Mouse (Mus musculus): ENCODE measurements at regions not wholly inside any gene's neighbourhood (a gene's known extent, or its start where the extent isn't known, plus 50 kb on each side); places are given as distances from the start of the nearest gene placed in this dataset.

- no peak overlapping the region for H3K27ac ChIP-seq (ENCODE audit: insufficient read depth, low read length)
- H3K27me3 ChIP-seq (ENCODE audit: control insufficient read depth, insufficient read depth, low read length), result no peaks in the 10 kb centered on the region
- H3K36me3 ChIP-seq (ENCODE audit: control insufficient read depth, insufficient read depth, low read length), result no peaks in the 10 kb centered on the region
- WGBS, result 89% methylated on average over 1 of the region's 1 CpGs
- DNase-seq (ENCODE audit: low read depth in 1 of 2, low spot score in 2 of 2), result no peak
- H3K4me1 ChIP-seq (ENCODE audit: control insufficient read depth, insufficient read depth, insufficient read length), result no peaks in the 10 kb centered on the region
- no peak overlapping the region for H3K4me3 ChIP-seq (ENCODE audit: extremely low read depth, insufficient read depth, insufficient read length)
- no peak for TF ChIP-seq POLR2A (IDR thresholded peaks at IDR 0.05; ENCODE audit: low read depth, low read length)
- TF ChIP-seq CTCF (IDR thresholded peaks at IDR 0.05; ENCODE audit: extremely low read depth, insufficient read depth, insufficient read length, insufficient replicate concordance), result no peak
Observed at GRCm38 (mm10) chr12:35863141-35863540, 62.3 kb upstream of the Agr3 start.

GRCm38 (mm10) chr12:35853159-35853558 is 72.3 kb upstream of the Agr3 start:
- H3K27me3 ChIP-seq (ENCODE audit: control insufficient read depth, insufficient read depth, low read length), result no peaks in the 10 kb centered on the region
- no peak overlapping the region for H3K27ac ChIP-seq (ENCODE audit: insufficient read depth, low read length)
- no peaks in the 10 kb centered on the region for H3K36me3 ChIP-seq (ENCODE audit: control insufficient read depth, insufficient read depth, low read length)
- no peak overlapping the region for H3K4me3 ChIP-seq (ENCODE audit: extremely low read depth, insufficient read depth, insufficient read length)
- 92% methylated on average over 4 of the region's 4 CpGs for WGBS
- H3K4me1 ChIP-seq (ENCODE audit: control insufficient read depth, insufficient read depth, insufficient read length), result no peaks in the 10 kb centered on the region
- TF ChIP-seq POLR2A (IDR thresholded peaks at IDR 0.05; ENCODE audit: low read depth, low read length), result no peak
- TF ChIP-seq CTCF (IDR thresholded peaks at IDR 0.05; ENCODE audit: extremely low read depth, insufficient read depth, insufficient read length, insufficient replicate concordance), result no peak
- no peak for DNase-seq (ENCODE audit: low read depth in 1 of 2, low spot score in 2 of 2)

DNA sequence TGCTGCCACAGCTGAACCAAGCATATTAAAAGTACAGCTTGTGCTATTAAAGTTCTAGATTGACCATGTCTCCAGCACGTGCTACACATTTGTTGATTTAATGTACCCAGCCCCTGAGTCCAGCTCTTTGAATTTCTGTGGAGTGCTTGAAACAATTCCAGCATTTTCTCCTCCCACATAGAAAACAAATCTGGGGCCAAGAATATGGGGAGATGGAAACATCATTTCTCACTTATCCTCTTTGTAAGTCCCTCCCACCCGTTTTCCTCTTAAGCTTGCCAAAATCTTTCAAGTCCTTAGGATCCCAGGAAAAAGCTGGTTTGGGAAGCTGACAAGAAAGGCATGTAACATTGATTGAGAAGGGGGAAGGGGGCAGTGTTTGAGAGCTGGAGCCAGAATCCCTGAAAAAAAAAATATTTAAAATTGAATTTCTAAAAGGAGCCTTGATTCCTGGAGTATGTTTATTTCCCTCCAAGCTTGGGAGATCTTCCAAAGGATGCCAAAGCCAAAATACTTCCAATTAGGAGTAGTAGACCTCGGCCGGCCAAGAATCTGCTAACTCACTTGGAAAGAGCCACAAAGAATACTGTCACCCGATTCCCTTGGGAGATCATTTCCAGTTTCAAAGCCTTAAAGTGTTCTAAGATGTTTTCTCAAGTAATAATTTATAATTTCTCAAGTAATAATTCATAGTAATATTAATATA is 78.4 kb upstream of the Agr3 start:
- H3K27me3 ChIP-seq (ENCODE audit: control insufficient read depth, insufficient read depth, low read length), result no peaks in the 10 kb centered on the region
- WGBS, result 88% methylated on average over 5 of the region's 5 CpGs

DNA sequence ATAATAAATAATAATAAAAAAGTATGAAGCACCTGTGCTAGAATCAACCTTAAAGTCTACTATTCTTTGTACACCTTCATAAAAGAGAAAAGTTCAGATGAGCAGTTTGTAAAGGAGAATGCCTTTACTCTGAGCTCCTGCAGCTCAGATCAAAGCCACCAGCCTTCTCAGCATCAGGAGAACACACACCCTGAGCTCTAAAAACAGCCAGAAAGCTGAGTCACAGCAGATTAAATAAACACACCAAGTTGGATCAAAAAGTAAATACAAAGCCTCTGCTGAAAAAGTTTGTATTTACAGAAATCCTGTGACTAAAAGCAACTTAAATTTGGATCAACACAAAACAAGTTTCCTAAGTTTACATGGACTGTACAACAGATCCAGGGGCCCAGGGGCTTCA is 88.5 kb upstream of the Agr3 start:
- Histone ChIP-seq H3K27ac (ENCODE audit: insufficient read depth, low read length) (no peak overlapping the region), H3K27me3 (ENCODE audit: control insufficient read depth, insufficient read depth, low read length) (no peaks in the 10 kb centered on the region), H3K36me3 (ENCODE audit: control insufficient read depth, insufficient read depth, low read length) (no peaks in the 10 kb centered on the region), H3K4me1 (ENCODE audit: control insufficient read depth, insufficient read depth, insufficient read length) (no peaks in the 10 kb centered on the region), H3K4me3 (ENCODE audit: extremely low read depth, insufficient read depth, insufficient read length) (no peak overlapping the region)
- no peak for DNase-seq (ENCODE audit: low read depth in 1 of 2, low spot score in 2 of 2)
- TF ChIP-seq POLR2A (IDR thresholded peaks at IDR 0.05; ENCODE audit: low read depth, low read length) (no peak), CTCF (IDR thresholded peaks at IDR 0.05; ENCODE audit: extremely low read depth, insufficient read depth, insufficient read length, insufficient replicate concordance) (no peak)

More for the DNA sequence above, 78.4 kb upstream of the Agr3 start:
- no peaks in the 10 kb centered on the region for H3K4me1 ChIP-seq (ENCODE audit: control insufficient read depth, insufficient read depth, insufficient read length)
- no peak for DNase-seq (ENCODE audit: low read depth in 1 of 2, low spot score in 2 of 2)
- TF ChIP-seq CTCF (IDR thresholded peaks at IDR 0.05; ENCODE audit: extremely low read depth, insufficient read depth, insufficient read length, insufficient replicate concordance) (no peak), POLR2A (IDR thresholded peaks at IDR 0.05; ENCODE audit: low read depth, low read length) (no peak)
- H3K4me3 ChIP-seq (ENCODE audit: extremely low read depth, insufficient read depth, insufficient read length), result no peak overlapping the region
- H3K36me3 ChIP-seq (ENCODE audit: control insufficient read depth, insufficient read depth, low read length), result no peaks in the 10 kb centered on the region
- H3K27ac ChIP-seq (ENCODE audit: insufficient read depth, low read length), result no peak overlapping the region

DNA sequence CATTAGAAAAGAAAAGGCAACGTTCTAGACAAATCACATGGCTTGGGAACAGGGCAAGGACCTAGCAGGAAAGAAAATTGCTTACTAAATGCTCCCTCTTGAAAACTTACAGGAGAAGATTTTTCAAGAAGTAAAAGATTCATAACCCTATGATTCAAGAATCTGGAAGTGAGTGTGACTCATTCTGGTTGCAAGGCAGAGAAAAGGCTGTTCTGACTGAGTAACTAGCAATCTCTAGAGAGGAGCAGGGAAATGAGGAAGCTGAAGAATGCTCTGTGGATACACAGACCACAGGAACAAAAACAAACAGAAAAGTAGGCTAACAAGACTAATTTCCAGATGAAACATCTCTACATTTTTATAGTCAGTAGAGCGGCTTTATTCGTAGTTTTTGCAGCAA is 92.1 kb upstream of the Agr3 start:
- no peak for DNase-seq (ENCODE audit: low read depth in 1 of 2, low spot score in 2 of 2)
- H3K4me1 ChIP-seq (ENCODE audit: control insufficient read depth, insufficient read depth, insufficient read length), result no peaks in the 10 kb centered on the region
- WGBS, result 72% methylated on average over 3 of the region's 3 CpGs
- no peaks in the 10 kb centered on the region for H3K36me3 ChIP-seq (ENCODE audit: control insufficient read depth, insufficient read depth, low read length)
- no peak overlapping the region for H3K27ac ChIP-seq (ENCODE audit: insufficient read depth, low read length)
- no peaks in the 10 kb centered on the region for H3K27me3 ChIP-seq (ENCODE audit: control insufficient read depth, insufficient read depth, low read length)
- no peak for TF ChIP-seq POLR2A (IDR thresholded peaks at IDR 0.05; ENCODE audit: low read depth, low read length)
- TF ChIP-seq CTCF (IDR thresholded peaks at IDR 0.05; ENCODE audit: extremely low read depth, insufficient read depth, insufficient read length, insufficient replicate concordance), result no peak
- H3K4me3 ChIP-seq (ENCODE audit: extremely low read depth, insufficient read depth, insufficient read length), result no peak overlapping the region

DNA sequence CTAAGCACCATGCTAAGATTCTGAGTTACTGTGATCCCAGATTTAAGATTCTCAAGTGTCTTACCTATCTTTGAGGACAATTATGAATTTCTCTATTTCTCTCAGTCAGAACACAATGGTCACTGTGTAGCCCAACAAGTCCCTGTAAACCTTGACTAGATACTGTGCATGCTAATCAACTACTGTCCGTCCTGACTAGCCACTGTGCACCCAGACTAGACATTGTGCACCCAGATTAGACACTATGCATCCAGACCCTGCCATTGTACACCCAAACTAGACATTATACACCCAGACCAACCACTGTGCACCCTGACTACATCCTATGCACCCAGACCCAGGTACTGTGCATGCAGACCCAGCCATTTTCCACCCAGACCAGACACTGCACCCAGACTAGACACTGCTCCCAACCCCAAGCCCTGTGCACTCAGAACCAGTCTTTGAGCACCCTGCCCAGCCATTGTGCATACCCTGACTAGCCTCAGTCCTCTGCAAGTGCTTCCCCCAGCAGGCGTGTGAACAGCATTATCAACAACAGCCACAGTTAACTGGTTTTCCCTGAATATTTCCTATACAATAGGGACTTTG is 93.4 kb upstream of the Agr3 start:
- no peak for DNase-seq (ENCODE audit: low read depth in 1 of 2, low spot score in 2 of 2)
- TF ChIP-seq POLR2A (IDR thresholded peaks at IDR 0.05; ENCODE audit: low read depth, low read length), result no peak
- no peak for TF ChIP-seq CTCF (IDR thresholded peaks at IDR 0.05; ENCODE audit: extremely low read depth, insufficient read depth, insufficient read length, insufficient replicate concordance)
- Histone ChIP-seq H3K4me3 (ENCODE audit: extremely low read depth, insufficient read depth, insufficient read length) (no peak overlapping the region), H3K27ac (ENCODE audit: insufficient read depth, low read length) (no peak overlapping the region), H3K36me3 (ENCODE audit: control insufficient read depth, insufficient read depth, low read length) (no peaks in the 10 kb centered on the region), H3K4me1 (ENCODE audit: control insufficient read depth, insufficient read depth, insufficient read length) (0 out of 2 replicates have a peak, but pooled peaks cover 2% of the 10 kb centered on the region), H3K27me3 (ENCODE audit: control insufficient read depth, insufficient read depth, low read length) (no peaks in the 10 kb centered on the region)
- WGBS, result 94% methylated on average over 2 of the region's 2 CpGs

- TF ChIP-seq CTCF (IDR thresholded peaks at IDR 0.05; ENCODE audit: extremely low read depth, insufficient read depth, insufficient read length, insufficient replicate concordance) (peak; percentile 53; the same call in 1 of the 2 replicates), POLR2A (IDR thresholded peaks at IDR 0.05; ENCODE audit: low read depth, low read length) (no peak)
- DNase-seq (ENCODE audit: low read depth in 1 of 2, low spot score in 2 of 2), result peak; percentile 14 to 41
- Histone ChIP-seq H3K4me1 (ENCODE audit: control insufficient read depth, insufficient read depth, insufficient read length) (0 out of 2 replicates have a peak, but pooled peaks cover 4% of the 10 kb centered on the region), H3K4me3 (ENCODE audit: extremely low read depth, insufficient read depth, insufficient read length) (no peak overlapping the region), H3K27me3 (ENCODE audit: control insufficient read depth, insufficient read depth, low read length) (no peaks in the 10 kb centered on the region), H3K27ac (ENCODE audit: insufficient read depth, low read length) (no peak overlapping the region), H3K36me3 (ENCODE audit: control insufficient read depth, insufficient read depth, low read length) (no peaks in the 10 kb centered on the region)
- WGBS, result 8% methylated on average over 5 of the region's 5 CpGs
Observed at GRCm38 (mm10) chr12:35831268-35831667, 94.2 kb upstream of the Agr3 start.

Measured in spleen, adult 2 months (tissue).